15 mouse cellular contexts compared by ENCODE assay signal in genomic region chr7:114747596-114747995, GRCm38 (mm10). TPM values are rescaled to one million over a fixed set of nuclear protein-coding genes. Genes with fewer than 3 reads are reported as not detected.
DNase-seq lines count a peak whose midpoint lies in the region.
"Had no signal": no experiment of that assay in that cellular context is flagged by ENCODE, and none has a peak within 500 bp of the region (broad histone marks: within the 10 kb centered on the region; RNA-seq: fewer than 3 reads in every experiment).

No protein-coding gene starts in this region.

- peak; percentile 6 to 16 for DNase-seq in cerebellum, adult 18-20 months
- DNase-seq in cerebellum, postnatal 10 days, result no peak
- peak; percentile 25 to 53 for DNase-seq in layer of hippocampus, adult 18-20 months (ENCODE audit: low spot score in 2 of 2)
- no peak for DNase-seq in layer of hippocampus, postnatal 10 days (ENCODE audit: low spot score in 2 of 2)
- peak; percentile 58 for DNase-seq in right cerebral cortex, adult 18-20 months
- DNase-seq in right cerebral cortex, postnatal 14 days, result no peak
- DNase-seq in MN1 (ENCODE audit: low spot score), result no peak
- DNase-seq in thymus, postnatal 0 days (ENCODE audit: low spot score), result no peak
- DNase-seq: adrenal gland, postnatal 25 days; gastrocnemius, adult 2 months; heart, postnatal 36 days; kidney, postnatal 14 days; thymus, adult 18-20 months had no signal

RNA-seq across cellular contexts. Expression of gene Insc, which starts 4.1 kb away (rescaled TPM):
- total RNA-seq in layer of hippocampus, adult 18-20 months (2021), result 1 to 10 TPM; 3.9 to 5.6 TPM
- 1 to 10 TPM; 1.8 to 2.0 TPM for total RNA-seq in layer of hippocampus, postnatal 10 days (2021)
- 0.22 and 0.28 TPM in 2 replicates for polyA plus RNA-seq in thymus, postnatal 0 days (2015; fragmentation: Nextera tagmentation; extraction: Ambion mirVana)

RNA-seq across cellular contexts. Expression of gene Calcb, which starts 29.2 kb away (rescaled TPM):
- total RNA-seq in layer of hippocampus, adult 18-20 months (2021), result under 1 TPM in 1 of 2 experiments, not detected in 1; 0.57 TPM
- under 1 TPM in 1 of 2 experiments, not detected in 1; 0.38 TPM for total RNA-seq in layer of hippocampus, postnatal 10 days (2021)
- 19.4 and 19.5 TPM in 2 replicates for polyA plus RNA-seq in thymus, postnatal 0 days (2015; fragmentation: Nextera tagmentation; extraction: Ambion mirVana)
- total RNA-seq: adrenal gland, postnatal 25 days; gastrocnemius, adult 2 months; liver, adult 2 months had no signal
- polyA plus RNA-seq: liver, adult 2 months; spleen, adult 2 months had no signal

Comparison
In these comparisons a context has a peak if more than half of its experiments do, and no peak if none do; other contexts are left out.
1. DNase-seq: peak in cerebellum, adult 18-20 months (2 of 2), layer of hippocampus, adult 18-20 months (2 of 2) and right cerebral cortex, adult 18-20 months (single experiment); none in cerebellum, postnatal 10 days (0 of 2), layer of hippocampus, postnatal 10 days (0 of 2), right cerebral cortex, postnatal 14 days (single experiment), MN1 (single experiment) and thymus, postnatal 0 days (single experiment).